Mouse (Mus musculus) erythroblast, embryonic 14.5 days (primary cell): Measurements from ENCODE around the gene Sox5. TPM values are rescaled to one million over a fixed set of nuclear protein-coding genes. Genes with fewer than 3 reads are reported as not detected.

Source experiments
- H3K27me3 ChIP-seq: 2 replicates; pipeline ENCODE4 v1.6.1; 2012; ENCODE audit warnings: inconsistent platforms; ENCODE audit not compliant: control insufficient read depth
- H3K36me3 ChIP-seq: 2 replicates; pipeline ENCODE4 v1.6.1; 2012; ENCODE audit warnings: mild to moderate bottlenecking, inconsistent platforms; ENCODE audit not compliant: control insufficient read depth
- H3K4me1 ChIP-seq: 2 replicates; pipeline ENCODE4 v1.6.1; 2012; ENCODE audit warnings: inconsistent platforms; ENCODE audit not compliant: control insufficient read depth
- H3K4me3 ChIP-seq: replicated peaks from 2 replicates; pipeline ENCODE3; 2012; ENCODE audit warnings: moderate library complexity, mild to moderate bottlenecking, inconsistent platforms
- H3K9me3 ChIP-seq: 2 replicates; pipeline ENCODE4 v1.6.1; 2012; ENCODE audit warnings: low read length, inconsistent platforms, mixed read lengths; ENCODE audit not compliant: control insufficient read depth
- GATA1 ChIP-seq: IDR thresholded peaks from 2 replicates; pipeline ENCODE4 v1.6.1; 2012; ENCODE audit warnings: low read length, inconsistent platforms, mixed read lengths
- TAL1 ChIP-seq: IDR thresholded peaks from 3 replicates; pipeline ENCODE4 v1.6.1; 2012; ENCODE audit warnings: low read length, inconsistent platforms, mixed read lengths
- polyA plus RNA-seq: library from polyadenylated mRNA; stranded (reverse); fragments of >175 nt; gene quantifications from 2 replicates; pipeline ENCODE4 v1.2.3, GENCODE M21; 2012

Sox5 gene
- polyA plus RNA-seq, 1 experiment: not detected

GRCm38 (mm10) chr6:144503399-144504196 is 278.2 kb downstream of the Sox5 start:
- Histone ChIP-seq H3K36me3 (no peaks in the 10 kb centered on the region), H3K4me3 (no peak overlapping the region), H3K27me3 (no peaks in the 10 kb centered on the region), H3K9me3 (no peaks in the 10 kb centered on the region), H3K4me1 (no peaks in the 10 kb centered on the region)
- TF ChIP-seq GATA1 (no peak), TAL1 (no peak)

GRCm38 (mm10) chr6:144501439-144501838 is 280.3 kb downstream of the Sox5 start:
- TF ChIP-seq GATA1: no peak
- TF ChIP-seq TAL1: no peak
- no peaks in the 10 kb centered on the region for H3K36me3 ChIP-seq

GRCm38 (mm10) chr6:144498177-144498576 is 283.6 kb downstream of the Sox5 start:
- H3K4me3 ChIP-seq: no peak overlapping the region
- H3K9me3 ChIP-seq: peaks cover 5% of the 10 kb centered on the region
- H3K36me3 ChIP-seq: no peaks in the 10 kb centered on the region
- TF ChIP-seq GATA1 (no peak), TAL1 (no peak)
- no peaks in the 10 kb centered on the region for H3K4me1 ChIP-seq
- H3K27me3 ChIP-seq: no peaks in the 10 kb centered on the region

More at GRCm38 (mm10) chr6:144501439-144501838, 280.3 kb downstream of the Sox5 start:
- Histone ChIP-seq H3K27me3 (no peaks in the 10 kb centered on the region), H3K4me1 (no peaks in the 10 kb centered on the region), H3K9me3 (peaks cover 5% of the 10 kb centered on the region), H3K4me3 (no peak overlapping the region)

- TF ChIP-seq GATA1 (no peak), TAL1 (no peak)
- Histone ChIP-seq H3K4me3 (no peak overlapping the region), H3K36me3 (no peaks in the 10 kb centered on the region), H3K9me3 (peaks cover 12% of the 10 kb centered on the region), H3K4me1 (no peaks in the 10 kb centered on the region), H3K27me3 (no peaks in the 10 kb centered on the region)
These were observed 289.9 kb downstream of the Sox5 start for GRCm38 (mm10) chr6:144491761-144492415.

GRCm38 (mm10) chr6:144490896-144491295 is 290.9 kb downstream of the Sox5 start:
- Histone ChIP-seq H3K4me3 (no peak overlapping the region), H3K36me3 (no peaks in the 10 kb centered on the region), H3K9me3 (peaks cover 19% of the 10 kb centered on the region), H3K4me1 (no peaks in the 10 kb centered on the region), H3K27me3 (no peaks in the 10 kb centered on the region)
- no peak for TF ChIP-seq GATA1
- TF ChIP-seq TAL1: no peak

- TF ChIP-seq TAL1: no peak
- no peak for TF ChIP-seq GATA1
- no peaks in the 10 kb centered on the region for H3K4me1 ChIP-seq
- H3K9me3 ChIP-seq: peaks cover 15% of the 10 kb centered on the region
- H3K27me3 ChIP-seq: no peaks in the 10 kb centered on the region
- H3K36me3 ChIP-seq: no peaks in the 10 kb centered on the region
- no peak overlapping the region for H3K4me3 ChIP-seq
These were observed 296.2 kb downstream of the Sox5 start for GRCm38 (mm10) chr6:144485578-144485977.

GRCm38 (mm10) chr6:144483166-144483565 is 298.6 kb downstream of the Sox5 start:
- H3K9me3 ChIP-seq: peaks cover 15% of the 10 kb centered on the region
- no peaks in the 10 kb centered on the region for H3K36me3 ChIP-seq
- TF ChIP-seq TAL1 (no peak), GATA1 (no peak)
- no peaks in the 10 kb centered on the region for H3K27me3 ChIP-seq
- no peak overlapping the region for H3K4me3 ChIP-seq
- no peaks in the 10 kb centered on the region for H3K4me1 ChIP-seq

- H3K4me3 ChIP-seq: no peak overlapping the region
- no peaks in the 10 kb centered on the region for H3K27me3 ChIP-seq
- no peaks in the 10 kb centered on the region for H3K9me3 ChIP-seq
- TF ChIP-seq TAL1 (no peak), GATA1 (no peak)
- no peaks in the 10 kb centered on the region for H3K36me3 ChIP-seq
- no peaks in the 10 kb centered on the region for H3K4me1 ChIP-seq
These were observed 300.9 kb downstream of the Sox5 start for GRCm38 (mm10) chr6:144480648-144481528.
